Mouse (Mus musculus): ENCODE measurements around the gene Zfp329. TPM values are rescaled to one million over a fixed set of nuclear protein-coding genes. Genes with fewer than 3 reads are reported as not detected.

Gene Zfp329
- polyA plus RNA-seq, 1 experiment from 2014 or later: 26.6 TPM

GRCm38 (mm10) chr7:12787333-12787732, 31.3 kb downstream of the Zfp329 start:
- H3K27me3 ChIP-seq: no peaks in the 10 kb centered on the region
- no peak overlapping the region for H3K27ac ChIP-seq
- H3K4me1 ChIP-seq: no peaks in the 10 kb centered on the region
- H3K4me2 ChIP-seq (replicated peaks): no peak overlapping the region
- 87% methylated on average over 6 of the region's 6 CpGs for WGBS
- no peak overlapping the region for H3K9ac ChIP-seq
- H3K4me3 ChIP-seq: no peak overlapping the region
- no peaks in the 10 kb centered on the region for H3K36me3 ChIP-seq
- ATAC-seq (ENCODE audit: low FRiP score): no peak
- no peaks in the 10 kb centered on the region for H3K9me3 ChIP-seq (replicated peaks)

- Histone ChIP-seq H3K4me2 (replicated peaks) (peak overlapping the region; percentile 87), H3K9ac (peak overlapping the region; percentile 74), H3K36me3 (peaks cover 2% of the 10 kb centered on the region), H3K4me3 (peak overlapping the region; percentile 56), H3K27me3 (no peaks in the 10 kb centered on the region), H3K27ac (no peak overlapping the region), H3K4me1 (peaks cover 11% of the 10 kb centered on the region), H3K9me3 (replicated peaks) (0 out of 2 replicates have a peak, but pooled peaks cover 5% of the 10 kb centered on the region)
- WGBS: 0% methylated on average over 57 of the region's 57 CpGs
- peak; percentile 95 for ATAC-seq (ENCODE audit: low FRiP score)
Observed at GRCm38 (mm10) chr7:12780151-12780830, 38.4 kb downstream of the Zfp329 start.

- H3K4me3 ChIP-seq: peak overlapping the region; percentile 56
- peaks cover 7% of the 10 kb centered on the region for H3K36me3 ChIP-seq
- 0 out of 2 replicates have a peak, but pooled peaks cover 5% of the 10 kb centered on the region for H3K9me3 ChIP-seq (replicated peaks)
- H3K4me2 ChIP-seq (replicated peaks): peak overlapping the region; percentile 87
- ATAC-seq (ENCODE audit: low FRiP score): no peak
- 21% methylated on average over 10 of the region's 10 CpGs for WGBS
- peak overlapping the region; percentile 74 for H3K9ac ChIP-seq
- H3K4me1 ChIP-seq: peaks cover 11% of the 10 kb centered on the region
- H3K27me3 ChIP-seq: no peaks in the 10 kb centered on the region
- H3K27ac ChIP-seq: no peak overlapping the region
Observed at GRCm38 (mm10) chr7:12779782-12780150, 38.9 kb downstream of the Zfp329 start.

GRCm38 (mm10) chr7:12779141-12779540, 39.5 kb downstream of the Zfp329 start:
- Histone ChIP-seq H3K36me3 (peaks cover 13% of the 10 kb centered on the region), H3K4me1 (peaks cover 11% of the 10 kb centered on the region), H3K9me3 (replicated peaks) (0 out of 2 replicates have a peak, but pooled peaks cover 5% of the 10 kb centered on the region), H3K9ac (no peak overlapping the region), H3K27ac (no peak overlapping the region), H3K4me2 (replicated peaks) (peak overlapping the region; percentile 87), H3K4me3 (no peak overlapping the region), H3K27me3 (no peaks in the 10 kb centered on the region)
- no peak for ATAC-seq (ENCODE audit: low FRiP score)
- WGBS: 87% methylated on average over 5 of the region's 5 CpGs

GRCm38 (mm10) chr7:12774606-12775005, 44.1 kb downstream of the Zfp329 start:
- Histone ChIP-seq H3K9ac (no peak overlapping the region), H3K27ac (no peak overlapping the region), H3K27me3 (no peaks in the 10 kb centered on the region), H3K36me3 (peaks cover 51% of the 10 kb centered on the region), H3K9me3 (replicated peaks) (no peaks in the 10 kb centered on the region), H3K4me2 (replicated peaks) (no peak overlapping the region), H3K4me3 (no peak overlapping the region), H3K4me1 (peaks cover 5% of the 10 kb centered on the region)
- WGBS: 96% methylated on average over 1 of the region's 1 CpGs
- ATAC-seq (ENCODE audit: low FRiP score): no peak

- Histone ChIP-seq H3K4me1 (0 out of 2 replicates have a peak, but pooled peaks cover under 1% of the 10 kb centered on the region), H3K4me3 (no peak overlapping the region), H3K4me2 (replicated peaks) (no peak overlapping the region), H3K9me3 (replicated peaks) (no peaks in the 10 kb centered on the region), H3K36me3 (peaks cover 56% of the 10 kb centered on the region), H3K27ac (no peak overlapping the region), H3K9ac (no peak overlapping the region), H3K27me3 (no peaks in the 10 kb centered on the region)
- ATAC-seq (ENCODE audit: low FRiP score): no peak
- 90% methylated on average over 9 of the region's 9 CpGs for WGBS
Observed at GRCm38 (mm10) chr7:12774111-12774510, 44.5 kb downstream of the Zfp329 start.

Other genes with a start within 250 kb of the Zfp329 start
- 0.01 TPM in 1 of 2 replicates, not detected in the other for gene Vmn2r53, start 210.1 kb downstream of the Zfp329 start, polyA plus RNA-seq (2016; fragmentation: Nextera tagmentation; extraction: Ambion mirVana)
- not detected in 2 replicates for gene Vmn2r54, start 178.5 kb downstream of the Zfp329 start, polyA plus RNA-seq (2016; fragmentation: Nextera tagmentation; extraction: Ambion mirVana)
- not detected in 2 replicates for gene Vmn2r55, start 133.9 kb downstream of the Zfp329 start, polyA plus RNA-seq (2016; fragmentation: Nextera tagmentation; extraction: Ambion mirVana)
- not detected in 2 replicates for gene Vmn2r56, start 83.9 kb downstream of the Zfp329 start, polyA plus RNA-seq (2016; fragmentation: Nextera tagmentation; extraction: Ambion mirVana)
- 17.7 and 18.9 TPM in 2 replicates for gene Zscan18, start 15.2 kb downstream of the Zfp329 start, polyA plus RNA-seq (2016; fragmentation: Nextera tagmentation; extraction: Ambion mirVana)
- gene Zfp110, start 15.9 kb upstream of the Zfp329 start, polyA plus RNA-seq (2016; fragmentation: Nextera tagmentation; extraction: Ambion mirVana): 33.7 and 34.8 TPM in 2 replicates
- gene Zfp128, start 62.3 kb upstream of the Zfp329 start, polyA plus RNA-seq (2016; fragmentation: Nextera tagmentation; extraction: Ambion mirVana): 6.2 and 6.4 TPM in 2 replicates
- 13.0 and 14.5 TPM in 2 replicates for gene Zscan22, start 79.0 kb upstream of the Zfp329 start, polyA plus RNA-seq (2016; fragmentation: Nextera tagmentation; extraction: Ambion mirVana)
- gene Rps5, start 103.4 kb upstream of the Zfp329 start, polyA plus RNA-seq (2016; fragmentation: Nextera tagmentation; extraction: Ambion mirVana): 497 and 613 TPM in 2 replicates
- gene Rnf225, start 108.6 kb upstream of the Zfp329 start, polyA plus RNA-seq (2016; fragmentation: Nextera tagmentation; extraction: Ambion mirVana): 0.63 and 0.72 TPM in 2 replicates
- gene Zfp324, start 147.0 kb upstream of the Zfp329 start, polyA plus RNA-seq (2016; fragmentation: Nextera tagmentation; extraction: Ambion mirVana): 14.5 and 15.2 TPM in 2 replicates
- gene Zfp446, start 159.0 kb upstream of the Zfp329 start, polyA plus RNA-seq (2016; fragmentation: Nextera tagmentation; extraction: Ambion mirVana): 14.8 and 16.2 TPM in 2 replicates
- 0.26 TPM in 2 replicates for gene Slc27a5, start 179.3 kb upstream of the Zfp329 start, polyA plus RNA-seq (2016; fragmentation: Nextera tagmentation; extraction: Ambion mirVana)
- gene Trim28, start 180.3 kb upstream of the Zfp329 start, polyA plus RNA-seq (2016; fragmentation: Nextera tagmentation; extraction: Ambion mirVana): 356 and 380 TPM in 2 replicates
- gene Zbtb45, start 191.2 kb upstream of the Zfp329 start, polyA plus RNA-seq (2016; fragmentation: Nextera tagmentation; extraction: Ambion mirVana): 32.6 and 35.0 TPM in 2 replicates
- 148 and 152 TPM in 2 replicates for gene Chmp2a, start 215.9 kb upstream of the Zfp329 start, polyA plus RNA-seq (2016; fragmentation: Nextera tagmentation; extraction: Ambion mirVana)
- 173 and 180 TPM in 2 replicates for gene Ube2m, start 219.4 kb upstream of the Zfp329 start, polyA plus RNA-seq (2016; fragmentation: Nextera tagmentation; extraction: Ambion mirVana)
- gene Mzf1, start 235.9 kb upstream of the Zfp329 start, polyA plus RNA-seq (2016; fragmentation: Nextera tagmentation; extraction: Ambion mirVana): 4.9 and 5.7 TPM in 2 replicates

All from hindbrain, embryonic 12.5 days (tissue).